Mouse (Mus musculus): ENCODE measurements at regions not wholly inside any gene's neighbourhood (a gene's known extent, or its start where the extent isn't known, plus 50 kb on each side); places are given as distances from the start of the nearest gene placed in this dataset.

DNA sequence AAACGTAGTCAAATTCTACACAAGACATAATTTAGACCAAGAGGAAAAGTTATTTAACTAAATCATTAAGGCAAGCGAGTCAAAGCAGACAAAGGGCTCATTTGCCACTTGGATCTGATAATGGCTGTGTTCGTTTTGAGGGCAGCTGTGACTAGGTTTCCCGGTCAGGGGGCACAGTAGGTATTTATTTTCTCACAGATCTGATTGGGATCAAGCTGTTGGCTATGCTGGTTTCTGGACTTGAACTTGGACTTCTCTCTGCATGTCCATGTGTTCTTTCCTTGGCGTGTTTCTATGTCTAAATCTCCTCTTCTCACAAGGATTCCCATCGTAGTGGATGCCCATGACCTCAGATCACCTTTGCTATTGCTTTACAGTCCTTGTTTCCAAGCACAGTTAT is 590.8 kb downstream of the Ptprc start:
- no peaks in the 10 kb centered on the region for H3K36me3 ChIP-seq
- no peaks in the 10 kb centered on the region for H3K9me3 ChIP-seq (replicated peaks)
- H3K27me3 ChIP-seq: no peaks in the 10 kb centered on the region
- H3K4me3 ChIP-seq (replicated peaks): no peak overlapping the region
- H3K9ac ChIP-seq: no peak overlapping the region
- 58% methylated on average over 6 of the region's 6 CpGs for WGBS (ENCODE audit: insufficient replicate concordance)
- no peak overlapping the region for H3K27ac ChIP-seq
- ATAC-seq (ENCODE audit: low read depth) (no peak), DNase-seq (no peak)
- no peaks in the 10 kb centered on the region for H3K4me1 ChIP-seq (replicated peaks)
- H3K4me2 ChIP-seq: no peak overlapping the region

DNA sequence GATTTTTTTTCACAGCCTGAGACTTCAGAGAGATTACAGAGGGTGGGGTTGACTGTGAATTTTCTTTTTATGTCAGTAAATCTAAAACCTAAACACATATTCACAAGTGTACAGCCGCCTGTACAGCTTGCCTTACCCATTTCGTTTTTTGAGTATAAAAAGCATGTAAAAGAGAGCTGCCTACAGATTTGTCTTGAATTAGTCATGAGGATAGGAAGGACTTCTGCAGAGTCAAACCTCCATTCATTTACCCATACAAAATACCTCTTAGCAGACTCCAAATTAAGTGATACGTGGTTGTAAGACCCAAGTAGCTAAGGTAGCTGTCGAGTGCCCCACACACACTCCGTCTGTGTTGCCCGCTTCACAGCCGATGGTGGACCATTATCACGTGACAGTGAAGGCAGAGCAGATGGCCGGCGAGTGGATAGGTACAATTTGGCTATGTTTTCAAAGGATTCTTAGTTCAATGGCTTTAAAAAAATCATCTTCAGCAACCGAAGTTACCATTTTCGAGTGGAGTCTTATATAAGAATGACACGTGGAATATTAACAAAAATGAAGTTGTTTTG is 591.3 kb downstream of the Ptprc start:
- no peaks in the 10 kb centered on the region for H3K36me3 ChIP-seq
- H3K27ac ChIP-seq: no peak overlapping the region
- H3K9me3 ChIP-seq (replicated peaks): no peaks in the 10 kb centered on the region
- H3K4me2 ChIP-seq: no peak overlapping the region
- no peaks in the 10 kb centered on the region for H3K27me3 ChIP-seq
- DNase-seq: no peak
- 74% methylated on average over 13 of the region's 13 CpGs for WGBS (ENCODE audit: insufficient replicate concordance)
- H3K4me3 ChIP-seq (replicated peaks): no peak overlapping the region
- no peaks in the 10 kb centered on the region for H3K4me1 ChIP-seq (replicated peaks)
- H3K9ac ChIP-seq: no peak overlapping the region
- ATAC-seq (ENCODE audit: low read depth): no peak

DNA sequence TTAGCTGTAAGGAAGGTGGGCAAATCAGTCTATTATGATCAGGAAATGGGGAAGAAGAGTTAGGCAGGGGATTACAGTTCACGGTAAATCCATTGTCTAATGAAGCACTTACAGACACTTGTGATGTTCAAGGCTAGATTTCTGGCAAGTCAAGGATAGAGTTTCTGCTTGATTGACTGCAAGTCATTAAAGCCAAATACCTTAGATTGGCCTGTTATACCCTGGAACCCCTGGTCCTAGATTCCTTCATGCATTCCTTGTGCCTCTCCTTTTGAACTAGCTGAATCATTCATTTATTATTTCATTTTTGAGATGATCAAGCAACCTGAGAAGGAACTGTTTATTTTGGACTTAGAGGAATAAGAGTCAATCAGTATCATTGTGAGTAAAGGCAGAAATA is 597.9 kb downstream of the Ptprc start:
- 72% methylated on average over 1 of the region's 1 CpGs for WGBS (ENCODE audit: insufficient replicate concordance)

DNA sequence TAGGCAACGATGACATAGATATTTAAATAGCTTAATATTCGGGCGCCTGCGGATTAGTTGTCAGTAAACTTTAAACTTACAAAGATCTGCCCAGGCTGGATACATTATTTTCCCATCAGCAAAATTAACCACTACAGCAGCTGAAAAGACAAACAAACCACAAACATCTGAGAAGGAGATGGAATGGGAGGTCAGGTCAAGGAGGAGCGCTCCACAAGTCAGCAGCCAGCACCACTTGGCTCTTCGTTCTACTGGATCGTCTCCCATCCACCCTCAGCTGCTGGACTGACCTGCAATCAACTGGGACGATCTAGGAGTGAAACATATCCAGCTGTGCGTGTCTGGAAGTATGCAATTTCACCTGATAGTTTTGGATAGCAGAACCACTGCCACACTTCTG is 599.3 kb downstream of the Ptprc start:
- no peaks in the 10 kb centered on the region for H3K36me3 ChIP-seq
- no peaks in the 10 kb centered on the region for H3K9me3 ChIP-seq (replicated peaks)
- 77% methylated on average over 9 of the region's 9 CpGs for WGBS (ENCODE audit: insufficient replicate concordance)

More for the DNA sequence above, 597.9 kb downstream of the Ptprc start:
- no peak overlapping the region for H3K9ac ChIP-seq
- DNase-seq: no peak
- no peak overlapping the region for H3K27ac ChIP-seq
- no peak for ATAC-seq (ENCODE audit: low read depth)
- no peak overlapping the region for H3K4me2 ChIP-seq
- H3K4me1 ChIP-seq (replicated peaks): no peaks in the 10 kb centered on the region
- no peak overlapping the region for H3K4me3 ChIP-seq (replicated peaks)
- no peaks in the 10 kb centered on the region for H3K9me3 ChIP-seq (replicated peaks)
- H3K27me3 ChIP-seq: no peaks in the 10 kb centered on the region
- H3K36me3 ChIP-seq: no peaks in the 10 kb centered on the region

DNA sequence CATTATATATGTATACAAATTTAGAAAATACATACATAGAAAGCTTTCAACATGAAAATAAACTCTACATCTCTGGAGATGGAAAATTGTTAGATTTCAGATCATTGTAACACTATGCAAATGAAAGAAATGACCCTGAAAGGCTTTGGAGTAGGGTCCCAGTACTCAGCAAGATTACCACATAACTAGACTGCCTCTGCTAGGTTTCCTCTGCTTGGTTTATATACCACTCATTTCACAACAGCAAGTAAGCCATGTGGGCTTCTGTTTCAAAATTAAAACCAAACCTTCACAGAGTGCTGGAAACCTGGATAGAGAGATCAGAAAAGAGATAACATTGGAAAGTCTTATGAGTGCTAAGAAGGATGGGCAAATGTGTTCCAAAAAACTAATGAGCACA is 600.1 kb downstream of the Ptprc start:
- H3K9ac ChIP-seq: no peak overlapping the region
- H3K4me1 ChIP-seq (replicated peaks): no peaks in the 10 kb centered on the region
- no peaks in the 10 kb centered on the region for H3K27me3 ChIP-seq
- H3K27ac ChIP-seq: no peak overlapping the region
- no peaks in the 10 kb centered on the region for H3K36me3 ChIP-seq
- no peak overlapping the region for H3K4me2 ChIP-seq
- no peak for ATAC-seq (ENCODE audit: low read depth)
- DNase-seq: no peak
- no peak overlapping the region for H3K4me3 ChIP-seq (replicated peaks)
- no peaks in the 10 kb centered on the region for H3K9me3 ChIP-seq (replicated peaks)

More for the DNA sequence above, 599.3 kb downstream of the Ptprc start:
- Histone ChIP-seq H3K9ac (no peak overlapping the region), H3K4me2 (no peak overlapping the region), H3K4me3 (replicated peaks) (no peak overlapping the region), H3K4me1 (replicated peaks) (no peaks in the 10 kb centered on the region), H3K27ac (no peak overlapping the region), H3K27me3 (no peaks in the 10 kb centered on the region)
- no peak for DNase-seq
- no peak for ATAC-seq (ENCODE audit: low read depth)

DNA sequence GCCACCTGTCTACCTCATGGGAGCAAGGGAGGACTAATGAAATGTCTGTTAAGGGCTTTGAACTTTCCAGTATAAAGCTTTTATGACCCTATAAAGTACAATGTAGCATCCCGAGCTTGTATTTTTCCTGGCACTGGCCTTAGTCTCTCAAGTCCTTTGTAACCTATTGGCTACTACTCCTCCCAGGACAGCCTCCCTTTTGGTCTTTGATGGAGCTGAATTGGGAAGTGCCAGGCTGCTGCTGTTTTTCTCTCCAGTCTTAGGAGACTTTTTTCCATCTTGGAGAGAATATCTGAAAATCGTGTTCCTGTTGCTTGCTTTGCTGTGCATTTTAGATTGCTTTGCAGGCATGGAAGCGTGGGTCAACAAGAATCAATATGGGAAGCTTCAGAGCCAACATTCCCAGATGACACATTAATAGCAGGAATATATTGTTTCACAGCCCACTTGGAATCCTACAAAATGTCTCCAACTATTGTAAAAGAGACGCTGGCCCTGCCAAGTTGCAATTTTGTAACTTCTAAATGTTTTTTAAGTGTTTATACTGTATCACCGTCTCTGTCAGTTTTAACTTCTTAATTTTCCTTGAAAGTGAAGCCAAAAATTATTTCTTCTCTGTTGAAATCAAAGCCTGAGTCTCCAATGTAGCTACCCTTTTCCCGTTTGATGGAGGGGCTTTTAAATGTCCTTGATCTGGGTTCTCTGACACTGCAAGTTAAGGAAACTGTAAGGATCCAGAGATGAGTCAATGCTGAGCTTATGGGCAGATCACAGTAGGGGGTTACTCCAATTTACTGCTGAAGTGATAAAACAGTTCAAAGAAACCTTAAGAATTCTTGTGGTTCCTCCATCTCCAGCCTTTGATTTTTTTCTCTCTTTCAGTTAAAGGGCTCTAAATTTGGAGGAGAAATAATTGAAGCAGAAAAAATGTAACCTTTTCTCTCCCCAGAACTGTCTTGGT is 603.3 kb downstream of the Ptprc start:
- WGBS (ENCODE audit: insufficient replicate concordance): 59% methylated on average over 6 of the region's 6 CpGs
- Histone ChIP-seq H3K9me3 (replicated peaks) (no peaks in the 10 kb centered on the region), H3K4me1 (replicated peaks) (no peaks in the 10 kb centered on the region), H3K36me3 (no peaks in the 10 kb centered on the region), H3K4me2 (no peak overlapping the region), H3K27ac (no peak overlapping the region), H3K9ac (no peak overlapping the region), H3K27me3 (no peaks in the 10 kb centered on the region), H3K4me3 (replicated peaks) (no peak overlapping the region)
- DNase-seq (no peak), ATAC-seq (ENCODE audit: low read depth) (no peak)

DNA sequence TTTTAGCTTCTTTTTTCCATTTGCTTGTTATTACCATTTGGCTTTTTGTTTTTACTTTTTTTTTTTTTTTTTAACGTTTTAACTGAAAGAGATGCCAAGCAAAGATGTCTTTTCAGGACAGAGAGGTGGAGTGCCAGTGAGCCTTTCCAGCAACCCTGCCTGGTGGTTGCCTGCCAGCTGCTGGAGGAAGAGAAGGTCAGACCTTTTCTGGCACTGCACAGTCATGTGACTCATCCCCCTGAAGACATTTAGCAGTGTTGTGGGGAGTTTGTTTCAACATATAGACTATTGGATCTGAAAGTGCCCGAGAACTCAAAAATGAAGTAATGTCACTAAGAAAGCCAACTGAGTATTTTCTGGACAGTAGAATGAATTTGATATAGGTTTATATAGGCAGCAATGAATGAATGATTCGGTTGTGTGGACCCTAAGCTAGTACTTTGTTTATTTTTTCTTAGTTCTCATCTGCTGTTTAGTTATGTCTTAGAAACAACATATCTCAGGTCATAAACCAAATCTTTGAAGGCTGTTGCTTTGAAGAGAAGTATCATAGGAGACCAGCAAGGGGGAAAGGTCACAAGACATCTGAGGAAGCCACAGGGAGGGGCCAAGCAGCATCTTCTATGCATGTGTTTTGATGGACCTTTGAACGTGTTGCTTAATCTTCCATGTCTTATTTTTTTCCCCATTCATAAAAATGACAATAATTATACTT is 604.2 kb downstream of the Ptprc start:
- H3K4me2 ChIP-seq: no peak overlapping the region
- 45% methylated on average over 4 of the region's 4 CpGs for WGBS (ENCODE audit: insufficient replicate concordance)
- ATAC-seq (ENCODE audit: low read depth): no peak

DNA sequence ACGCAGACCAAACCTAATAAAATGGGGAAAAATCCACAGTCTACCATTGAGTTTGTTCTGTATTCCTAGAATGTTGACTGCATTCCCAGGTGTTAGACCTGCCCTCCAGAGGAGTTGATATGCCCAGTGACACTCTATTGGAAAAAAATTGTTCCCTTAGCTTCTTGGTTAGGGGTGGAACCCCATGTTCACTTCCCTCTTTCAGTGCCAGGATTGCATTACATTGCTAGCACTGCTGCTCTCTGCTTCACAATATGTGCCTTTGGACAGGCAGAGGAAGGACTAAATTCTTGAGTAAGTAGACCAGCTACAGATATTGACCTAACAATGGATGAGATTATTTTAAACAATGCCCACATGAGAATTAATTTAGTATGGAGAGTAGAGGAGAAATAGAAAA is 607.3 kb upstream of the Nr5a2 start:
- DNase-seq (no peak), ATAC-seq (ENCODE audit: low read depth) (no peak)
- no peak overlapping the region for H3K9ac ChIP-seq
- no peaks in the 10 kb centered on the region for H3K9me3 ChIP-seq (replicated peaks)
- no peak overlapping the region for H3K27ac ChIP-seq
- 63% methylated on average over 1 of the region's 1 CpGs for WGBS (ENCODE audit: insufficient replicate concordance)
- no peak overlapping the region for H3K4me2 ChIP-seq
- no peaks in the 10 kb centered on the region for H3K27me3 ChIP-seq
- no peaks in the 10 kb centered on the region for H3K4me1 ChIP-seq (replicated peaks)
- H3K4me3 ChIP-seq (replicated peaks): no peak overlapping the region
- H3K36me3 ChIP-seq: no peaks in the 10 kb centered on the region

More for the DNA sequence above, 604.2 kb downstream of the Ptprc start:
- H3K9ac ChIP-seq: no peak overlapping the region
- no peaks in the 10 kb centered on the region for H3K27me3 ChIP-seq
- no peak overlapping the region for H3K27ac ChIP-seq
- H3K4me1 ChIP-seq (replicated peaks): no peaks in the 10 kb centered on the region
- DNase-seq: no peak
- no peaks in the 10 kb centered on the region for H3K36me3 ChIP-seq
- no peaks in the 10 kb centered on the region for H3K9me3 ChIP-seq (replicated peaks)
- H3K4me3 ChIP-seq (replicated peaks): no peak overlapping the region

DNA sequence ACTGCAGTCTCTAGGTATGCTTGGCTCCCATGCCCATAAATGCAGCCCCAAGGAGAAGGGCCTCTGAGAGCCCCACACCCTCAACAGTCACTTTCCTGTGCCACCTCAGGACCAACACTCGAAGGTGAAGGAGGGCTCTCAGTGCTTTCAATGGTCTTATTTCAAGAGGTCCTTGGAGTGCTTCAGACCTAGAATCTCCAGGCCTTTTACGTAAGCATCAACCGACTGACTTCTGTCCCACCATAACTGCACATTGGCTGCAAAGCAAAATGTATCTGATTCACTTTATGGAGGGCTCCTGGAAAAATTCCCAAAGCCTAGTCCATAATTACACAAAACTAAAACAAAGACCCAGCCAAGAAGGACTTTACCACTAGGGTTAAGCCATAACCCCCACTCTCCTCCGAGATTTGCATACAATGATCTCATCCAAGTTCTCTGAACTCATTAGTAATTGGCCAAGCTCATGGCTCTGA is 605.4 kb upstream of the Nr5a2 start:
- no peak for DNase-seq
- Histone ChIP-seq H3K27me3 (no peaks in the 10 kb centered on the region), H3K4me2 (no peak overlapping the region), H3K4me3 (replicated peaks) (no peak overlapping the region), H3K4me1 (replicated peaks) (no peaks in the 10 kb centered on the region), H3K27ac (no peak overlapping the region), H3K36me3 (no peaks in the 10 kb centered on the region), H3K9ac (no peak overlapping the region), H3K9me3 (replicated peaks) (no peaks in the 10 kb centered on the region)
- WGBS (ENCODE audit: insufficient replicate concordance): 70% methylated on average over 4 of the region's 4 CpGs
- no peak for ATAC-seq (ENCODE audit: low read depth)

DNA sequence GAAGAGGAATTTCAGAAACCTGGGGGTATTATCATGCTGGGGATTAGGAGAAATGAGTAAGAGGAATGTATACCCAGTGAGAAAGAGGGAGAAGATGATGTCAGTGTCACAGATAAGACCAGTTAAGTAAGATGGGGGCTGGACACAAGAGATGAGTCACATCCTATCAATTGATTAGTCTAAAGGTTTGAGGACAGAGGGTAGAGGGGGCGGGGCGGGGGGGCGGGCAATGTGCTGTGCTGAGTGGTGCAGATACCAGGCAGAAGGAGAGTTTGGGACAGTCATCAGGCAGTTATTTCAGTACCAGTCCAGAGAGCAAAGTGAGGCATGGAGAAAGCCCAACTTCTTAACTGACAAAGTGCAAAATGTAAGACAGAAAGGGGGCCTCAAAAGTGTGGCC is 601.4 kb upstream of the Nr5a2 start:
- 54% methylated on average over 3 of the region's 3 CpGs for WGBS (ENCODE audit: insufficient replicate concordance)
- no peaks in the 10 kb centered on the region for H3K9me3 ChIP-seq (replicated peaks)
- H3K4me3 ChIP-seq (replicated peaks): no peak overlapping the region
- 0 out of 2 replicates have a peak, but pooled peaks have one; percentile 43 for ATAC-seq (ENCODE audit: low read depth)
- no peak overlapping the region for H3K27ac ChIP-seq
- no peak overlapping the region for H3K4me2 ChIP-seq
- H3K4me1 ChIP-seq (replicated peaks): no peaks in the 10 kb centered on the region
- no peak overlapping the region for H3K9ac ChIP-seq
- H3K27me3 ChIP-seq: no peaks in the 10 kb centered on the region
- no peaks in the 10 kb centered on the region for H3K36me3 ChIP-seq
- no peak for DNase-seq

DNA sequence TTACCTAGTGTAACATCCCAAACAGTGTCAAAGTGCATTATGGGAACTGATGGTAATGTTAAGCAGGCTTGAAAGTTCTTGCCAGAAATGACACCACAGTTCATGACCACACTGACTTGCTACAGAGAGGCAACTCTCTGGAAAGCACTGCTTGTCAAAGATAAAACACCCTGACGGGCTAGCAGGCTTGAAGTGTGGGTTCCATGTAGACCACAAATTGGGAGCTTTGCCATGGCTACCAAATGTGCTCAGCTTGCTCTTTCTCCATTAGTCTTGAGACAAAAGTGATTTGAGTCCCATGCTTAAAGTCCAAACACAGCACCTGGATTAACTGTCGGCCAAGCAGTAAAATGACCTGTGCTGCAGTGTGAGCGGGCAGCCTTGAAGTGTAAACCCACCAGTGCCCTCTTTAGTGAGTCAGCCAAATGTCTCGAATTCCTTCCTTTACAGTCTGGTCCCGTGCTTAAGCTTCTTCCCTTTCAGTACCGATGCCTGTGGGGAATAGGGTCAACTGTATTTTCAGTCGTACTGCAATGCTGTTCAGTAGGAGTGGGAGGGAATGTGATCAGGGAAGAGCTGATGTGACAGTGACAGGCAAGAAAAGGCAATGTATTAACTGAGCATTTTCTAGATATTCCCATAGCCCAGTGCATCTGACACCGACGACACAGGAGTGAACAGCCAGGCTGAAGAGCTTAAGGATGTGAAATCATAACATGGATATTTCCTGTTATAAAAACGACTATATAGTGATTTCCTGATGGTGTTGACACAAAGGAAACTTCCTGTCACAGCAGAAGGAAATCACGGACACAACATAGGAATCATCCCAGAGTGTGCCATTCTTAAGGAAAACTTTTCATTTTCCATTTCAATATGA is 600.4 kb upstream of the Nr5a2 start:
- ATAC-seq (ENCODE audit: low read depth): no peak
- Histone ChIP-seq H3K27me3 (no peaks in the 10 kb centered on the region), H3K4me1 (replicated peaks) (no peaks in the 10 kb centered on the region), H3K9me3 (replicated peaks) (no peaks in the 10 kb centered on the region), H3K36me3 (no peaks in the 10 kb centered on the region), H3K27ac (no peak overlapping the region), H3K4me2 (no peak overlapping the region), H3K9ac (no peak overlapping the region), H3K4me3 (replicated peaks) (no peak overlapping the region)
- no peak for DNase-seq
- WGBS (ENCODE audit: insufficient replicate concordance): 35% methylated on average over 11 of the region's 11 CpGs
